Mouse (Mus musculus) cerebral cortex, adult 2 months (tissue): Measurements from ENCODE around the gene Tcl1b1.

Source experiments
- WGBS: fragments of 180-500 bp; shearing (Covaris S2); methylation state at CpG from one replicate; pipeline ENCODE4 v1.1.7; 2018; 5-methylcytosine and 5-hydroxymethylcytosine counted together

Gene Tcl1b1

DNA sequence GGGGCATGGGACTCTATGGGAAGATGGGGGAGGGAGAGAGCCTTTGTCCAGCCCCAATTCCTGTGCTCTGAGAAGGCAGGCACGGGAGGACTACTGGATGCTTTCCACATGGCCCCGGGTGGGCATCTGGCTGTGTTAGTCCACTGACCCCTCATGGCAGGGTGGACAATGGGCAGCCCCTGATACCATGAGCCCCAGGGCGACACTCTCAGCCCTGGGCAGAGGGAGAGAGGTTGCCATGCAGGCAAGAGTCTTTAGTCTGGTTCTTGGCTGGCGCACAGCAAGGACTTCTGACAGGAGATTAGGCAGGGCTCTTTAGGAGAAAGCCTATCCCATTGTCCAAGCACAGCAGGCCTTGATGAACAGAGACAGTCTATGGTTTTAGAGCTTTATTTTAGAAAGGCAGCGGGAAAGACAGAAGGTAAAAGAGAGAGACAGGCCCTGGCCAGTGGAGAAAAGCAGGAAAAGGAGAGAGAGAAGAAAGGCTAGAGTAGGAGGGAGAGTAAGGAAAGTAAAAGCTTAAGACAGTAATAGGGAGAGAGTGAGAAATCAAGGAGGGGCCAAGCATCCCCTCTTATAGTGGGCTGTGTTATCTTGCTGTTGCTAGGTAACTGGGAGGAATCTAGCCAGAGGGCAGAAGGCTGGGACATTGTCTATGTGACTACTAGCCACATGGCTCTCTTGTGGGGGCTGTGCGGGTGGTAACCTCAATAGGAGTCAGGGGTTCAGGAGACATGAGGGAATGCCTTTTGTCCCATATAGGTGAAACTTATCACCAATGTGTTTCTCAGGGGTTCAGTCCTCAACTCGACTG lies 40.4 kb downstream of the Tcl1b1 start:
- 52% methylated on average over 7 of the region's 7 CpGs for WGBS

DNA sequence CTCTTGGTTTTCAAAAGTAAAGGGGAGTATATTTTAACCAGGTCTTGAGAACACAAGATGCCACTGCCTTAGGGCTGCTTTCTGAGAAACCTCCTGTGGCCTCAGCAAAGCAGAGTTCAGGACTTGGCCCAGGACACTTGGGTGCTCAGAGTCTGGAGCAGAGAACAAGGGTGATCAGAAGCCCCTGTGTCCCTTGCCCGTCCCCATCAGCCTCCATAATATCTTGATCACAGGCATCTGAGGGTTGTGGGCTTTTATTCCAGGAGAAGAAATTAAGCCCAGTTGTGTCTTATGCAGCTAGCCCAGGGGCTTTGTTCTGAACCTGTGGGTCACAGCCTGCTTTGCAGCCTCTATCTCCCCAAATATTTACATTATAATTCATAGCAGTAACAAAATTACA lies 42.2 kb downstream of the Tcl1b1 start, which contains the start of gene Tcl1b4:
Gene Tcl1b4 (plus strand): TSS at position 301 of the 400 bp plus-strand sequence.
- WGBS = 85% methylated on average over 1 of the region's 1 CpGs

DNA sequence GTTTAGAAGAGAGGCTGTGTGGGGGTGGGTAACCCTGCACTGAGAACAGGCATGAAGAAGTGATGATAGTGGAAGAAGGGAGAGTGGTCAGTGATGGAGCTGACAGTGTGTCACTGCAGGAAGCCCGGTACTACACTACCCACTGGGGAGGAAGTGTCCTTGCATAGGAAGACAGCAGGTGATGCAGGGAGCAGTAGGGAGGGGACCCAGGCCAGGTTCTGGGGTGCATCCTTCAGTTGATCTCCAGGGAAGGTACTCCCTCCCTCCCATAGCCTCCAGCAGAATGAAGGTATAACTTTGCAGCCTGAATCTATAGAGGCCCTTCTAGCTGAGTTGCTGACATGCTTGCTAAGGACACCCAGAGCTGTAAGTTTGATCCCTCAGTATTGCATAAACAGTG lies 47.6 kb downstream of the Tcl1b1 start:
- whole genome bisulfite sequencing = 95% methylated on average over 1 of the region's 1 CpGs

DNA sequence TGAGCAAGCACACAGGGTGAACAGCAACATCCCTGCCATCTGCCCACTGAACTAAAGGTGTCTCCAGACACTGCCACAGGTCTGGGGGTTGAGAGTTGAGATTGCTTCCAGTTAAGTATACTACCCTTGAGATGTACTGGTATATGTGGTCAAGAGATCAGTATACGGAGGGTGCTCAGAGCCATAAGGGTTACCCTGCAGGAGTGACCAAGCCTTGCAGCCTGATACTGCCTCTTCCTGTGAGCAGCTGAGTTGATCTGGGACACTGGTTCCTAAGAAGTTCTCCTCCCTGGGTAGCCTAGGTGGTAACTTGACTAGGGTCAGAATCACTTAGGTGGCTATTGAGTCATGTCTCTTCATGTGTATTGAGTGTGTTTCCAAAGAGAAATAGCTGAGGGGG lies 49.0 kb downstream of the Tcl1b1 start:
- 96% methylated on average over 1 of the region's 1 CpGs for WGBS

DNA sequence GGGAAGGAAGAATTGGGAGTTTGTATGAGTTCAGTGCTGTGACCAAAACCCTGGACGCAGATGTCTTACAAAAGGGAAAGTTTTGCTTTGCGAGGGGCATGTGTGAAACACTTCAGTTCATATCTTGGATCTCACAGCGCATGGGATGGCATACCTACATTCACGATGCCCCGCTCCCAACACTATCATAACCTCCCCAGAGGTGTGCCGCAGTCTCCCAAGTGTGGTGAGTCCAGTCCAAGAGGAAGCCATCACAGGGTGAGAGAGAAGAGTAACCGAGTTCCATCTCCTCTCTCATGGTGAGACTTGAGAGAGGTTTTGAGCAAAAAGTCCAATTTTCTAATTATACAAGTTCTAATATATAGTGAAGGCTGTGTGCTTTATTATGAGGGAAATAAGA lies 49.7 kb downstream of the Tcl1b1 start:
- WGBS = 96% methylated on average over 7 of the region's 7 CpGs
